Mouse (Mus musculus) central nervous system, embryonic 14 days (tissue): ENCODE measurements around the gene Kdm4b. TPM values are rescaled to one million over a fixed set of nuclear protein-coding genes. Genes with fewer than 3 reads are reported as not detected.

Source experiments
- polyA plus RNA-seq: library from polyadenylated mRNA; depleted of rRNA; stranded (reverse); fragments of >200 nt; gene quantifications from 2 replicates; pipeline ENCODE4 v1.2.3, GENCODE M21; 2012; rRNA removed

Kdm4b gene
- polyA plus RNA-seq = 60.9 and 62.1 TPM in 2 replicates

GRCm38 (mm10) chr17:56325450-56326152, at the start of gene Kdm4b:
Gene Kdm4b, plus strand, starts transcription at chr17:56326062.

DNA sequence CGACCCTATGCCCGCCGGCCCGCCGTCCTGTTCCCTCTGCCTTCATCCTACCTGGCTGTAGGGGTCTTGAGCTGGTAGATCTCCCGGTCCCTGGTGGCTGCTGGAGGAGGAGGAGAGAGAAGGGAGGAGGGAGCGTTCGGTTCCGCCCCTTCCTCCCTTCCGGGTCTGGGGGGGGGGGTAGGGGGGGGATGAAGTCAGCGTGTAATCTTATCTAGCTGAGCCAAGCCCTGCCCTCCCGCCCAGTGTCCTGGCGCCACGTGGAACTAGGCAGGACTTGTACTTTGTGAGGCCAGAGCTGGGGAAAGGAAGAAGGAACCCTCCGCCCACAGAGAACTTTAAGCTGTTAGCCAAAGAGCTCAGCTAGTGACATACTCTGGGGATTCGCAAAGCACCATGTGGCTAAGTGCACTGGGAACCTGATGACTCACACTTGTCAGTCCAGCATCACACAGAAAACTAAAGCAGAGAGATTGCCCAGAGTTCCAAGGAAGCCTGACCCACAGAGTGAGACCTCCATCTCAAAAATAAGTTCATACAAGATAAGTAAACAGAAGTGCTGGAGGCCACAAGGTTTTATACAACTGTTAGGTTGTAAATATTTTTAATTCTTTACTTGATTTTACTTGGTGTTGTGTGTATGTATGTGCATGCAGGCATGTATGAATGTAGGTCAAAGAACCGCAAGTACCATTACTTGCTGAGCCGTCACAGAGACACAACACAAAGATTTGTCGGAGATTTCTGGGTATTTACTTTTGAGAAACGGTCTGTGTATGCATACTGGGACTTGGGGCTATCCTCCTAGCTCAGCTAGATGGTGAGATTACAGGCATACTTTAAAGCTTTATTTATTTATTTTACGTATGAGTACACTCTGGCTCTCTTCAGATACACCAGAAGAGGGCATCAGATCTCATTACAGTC, 49.0 kb upstream of the Kdm4b start, which contains the start of gene Ticam1:
Ticam1 (minus strand) TSS at position 144 of the 924 bp plus-strand sequence.

GRCm38 (mm10) chr17:56292531-56293222, 33.2 kb upstream of the Kdm4b start, which contains the start of gene Plin3:
Gene Plin3, minus strand, starts transcription at chr17:56292873.

GRCm38 (mm10) chr17:56300186-56300585, 25.7 kb upstream of the Kdm4b start, which contains the start of gene Arrdc5:
Gene Arrdc5, minus strand, starts transcription at chr17:56300286.

DNA sequence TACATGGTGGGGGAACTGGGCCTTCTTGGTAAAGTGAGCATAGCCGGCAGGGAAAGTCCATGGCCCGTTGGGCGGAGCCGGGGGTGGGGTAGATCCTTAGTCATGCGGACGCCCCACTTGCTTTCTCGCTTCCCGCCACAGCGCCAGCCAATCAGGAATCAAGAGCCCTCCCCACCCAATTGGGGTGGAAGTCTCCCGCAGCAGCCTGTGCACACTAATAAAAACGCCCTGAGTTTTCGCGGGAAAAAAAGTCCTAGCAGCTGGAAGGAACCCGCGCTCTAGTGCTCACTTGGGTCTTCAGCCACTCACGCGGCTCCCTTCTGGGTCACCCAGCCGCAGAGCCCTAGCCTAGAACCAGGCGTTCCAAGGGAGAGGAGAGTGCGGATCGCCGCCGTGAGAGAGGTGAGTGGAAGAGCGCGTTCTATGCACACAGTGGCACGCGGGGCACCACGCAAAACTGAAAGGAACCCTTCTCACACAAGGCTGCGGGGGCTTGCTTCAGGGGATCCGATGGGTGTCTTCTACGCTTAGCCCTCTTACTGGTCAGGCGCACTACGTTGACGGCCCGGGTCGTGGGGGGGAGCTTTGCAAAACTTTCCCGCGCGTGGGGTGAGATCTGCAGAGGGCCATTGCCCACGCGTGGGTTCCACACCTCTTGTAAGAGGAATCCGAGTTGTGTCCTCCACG, 22.6 kb upstream of the Kdm4b start, which contains the start of gene Uhrf1:
Uhrf1 (plus strand) TSS at position 162 of the 687 bp plus-strand sequence.

Other genes starting within 250 kb of the Kdm4b start
- 142 and 163 TPM in 2 replicates for gene Hdgfl2, start 246.4 kb upstream of the Kdm4b start, polyA plus RNA-seq
- gene Plin4, start 216.3 kb upstream of the Kdm4b start, polyA plus RNA-seq = 0.09 and 0.10 TPM in 2 replicates
- 0.32 and 0.51 TPM in 2 replicates for gene Plin5, start 208.5 kb upstream of the Kdm4b start, polyA plus RNA-seq
- gene Lrg1, start 204.1 kb upstream of the Kdm4b start, polyA plus RNA-seq = 0.05 and 0.20 TPM in 2 replicates
- gene Sema6b, start 185.7 kb upstream of the Kdm4b start, polyA plus RNA-seq = 28.0 and 28.1 TPM in 2 replicates
- 7.1 and 8.0 TPM in 2 replicates for gene Tnfaip8l1, start 163.6 kb upstream of the Kdm4b start, polyA plus RNA-seq
- 46.5 and 54.4 TPM in 2 replicates for gene Mydgf, start 142.1 kb upstream of the Kdm4b start, polyA plus RNA-seq
- 49.6 and 51.1 TPM in 2 replicates for gene Dpp9, start 107.2 kb upstream of the Kdm4b start, polyA plus RNA-seq
- gene Fem1a, start 69.3 kb upstream of the Kdm4b start, polyA plus RNA-seq = 21.2 and 22.7 TPM in 2 replicates
- 3.4 and 4.1 TPM in 2 replicates for gene Ticam1, start 49.3 kb upstream of the Kdm4b start, polyA plus RNA-seq
- gene Plin3, start 33.2 kb upstream of the Kdm4b start, polyA plus RNA-seq = 8.4 and 12.6 TPM in 2 replicates
- gene Arrdc5, start 25.8 kb upstream of the Kdm4b start, polyA plus RNA-seq = not detected in 2 replicates
- 51.9 and 57.4 TPM in 2 replicates for gene Uhrf1, start 22.7 kb upstream of the Kdm4b start, polyA plus RNA-seq
- gene Ptprs, start 150.4 kb downstream of the Kdm4b start, polyA plus RNA-seq = 1,167 and 1,339 TPM in 2 replicates
- 0.06 TPM in 1 of 2 replicates, not detected in the other for gene Znrf4, start 186.4 kb downstream of the Kdm4b start, polyA plus RNA-seq
- 3.0 TPM in 2 replicates for gene Gm20219, start 228.3 kb downstream of the Kdm4b start, polyA plus RNA-seq